Mouse (Mus musculus): Measurements from ENCODE around the gene Raly. TPM values are rescaled to one million over a fixed set of nuclear protein-coding genes. Genes with fewer than 3 reads are reported as not detected.
A peak's percentile ranks its signal among the peaks of the same experiment; 100 is the strongest.

Gene Raly
- polyA plus RNA-seq, 1 experiment from 2014 or later, result 48.4 TPM

DNA sequence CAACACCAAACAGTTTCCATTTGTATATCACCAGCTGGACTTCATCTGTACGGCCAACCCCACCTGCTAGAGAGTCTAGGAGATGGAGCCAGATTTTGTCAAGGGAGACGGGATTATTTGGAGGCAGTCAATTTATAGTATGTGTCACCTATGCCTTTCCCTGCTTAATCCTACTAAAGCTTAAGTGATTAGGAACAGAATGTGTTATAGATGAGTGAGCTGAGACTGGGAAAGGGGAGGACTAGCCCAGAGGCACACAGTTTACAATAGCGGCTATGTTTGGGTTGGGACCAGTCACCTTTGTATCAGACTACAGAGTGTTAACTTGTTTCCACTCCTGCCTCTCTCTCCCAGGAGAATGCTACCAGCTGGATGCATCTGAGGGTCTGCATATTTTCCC, 11.2 kb upstream of the Raly start:
- no peak for ATAC-seq (ENCODE audit: low FRiP score, low TSS enrichment)
- Histone ChIP-seq H3K4me1 (ENCODE audit: insufficient read depth, low read length) (peaks cover 10% of the 10 kb centered on the region; the same call in 1 of the 2 replicates), H3K27ac (ENCODE audit: low read length) (no peak overlapping the region), H3K4me2 (replicated peaks; ENCODE audit: low read depth, low read length) (no peak overlapping the region), H3K27me3 (ENCODE audit: insufficient read depth, low read length) (no peaks in the 10 kb centered on the region), H3K9ac (replicated peaks; ENCODE audit: low read length) (no peak overlapping the region), H3K9me3 (ENCODE audit: low read length) (no peaks in the 10 kb centered on the region), H3K36me3 (ENCODE audit: insufficient read depth, low read length) (no peaks in the 10 kb centered on the region), H3K4me3 (ENCODE audit: low read length) (no peak overlapping the region)
- WGBS, result 49% methylated on average over 3 of the region's 3 CpGs

DNA sequence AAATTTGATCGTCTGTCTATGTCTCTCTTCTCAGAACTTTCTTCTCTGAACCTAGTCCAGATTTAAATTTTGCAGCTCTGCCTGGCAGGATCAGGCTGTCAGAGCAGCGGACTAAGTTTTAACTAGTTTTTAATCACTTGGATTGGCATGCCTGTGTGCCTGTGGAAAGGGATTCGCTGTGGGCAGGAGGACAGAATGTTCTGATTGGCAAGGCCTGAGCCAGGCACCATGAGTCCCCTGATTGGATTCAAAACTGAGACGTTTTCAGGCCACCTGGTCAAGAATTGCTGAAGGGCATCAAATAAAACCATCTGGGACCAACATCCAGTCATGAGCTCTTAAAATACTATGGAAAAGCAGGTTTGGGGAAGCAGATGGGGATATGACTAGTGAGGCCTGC, 8.5 kb upstream of the Raly start:
- H3K27ac ChIP-seq (ENCODE audit: low read length), result no peak overlapping the region
- no peaks in the 10 kb centered on the region for H3K36me3 ChIP-seq (ENCODE audit: insufficient read depth, low read length)
- no peak overlapping the region for H3K4me3 ChIP-seq (ENCODE audit: low read length)
- H3K4me2 ChIP-seq (replicated peaks; ENCODE audit: low read depth, low read length), result no peak overlapping the region
- no peaks in the 10 kb centered on the region for H3K27me3 ChIP-seq (ENCODE audit: insufficient read depth, low read length)
- H3K4me1 ChIP-seq (ENCODE audit: insufficient read depth, low read length), result peaks cover 10% of the 10 kb centered on the region; the same call in 1 of the 2 replicates
- no peak for ATAC-seq (ENCODE audit: low FRiP score, low TSS enrichment)
- no peaks in the 10 kb centered on the region for H3K9me3 ChIP-seq (ENCODE audit: low read length)
- no peak overlapping the region for H3K9ac ChIP-seq (replicated peaks; ENCODE audit: low read length)
- 64% methylated on average over 4 of the region's 4 CpGs for WGBS

DNA sequence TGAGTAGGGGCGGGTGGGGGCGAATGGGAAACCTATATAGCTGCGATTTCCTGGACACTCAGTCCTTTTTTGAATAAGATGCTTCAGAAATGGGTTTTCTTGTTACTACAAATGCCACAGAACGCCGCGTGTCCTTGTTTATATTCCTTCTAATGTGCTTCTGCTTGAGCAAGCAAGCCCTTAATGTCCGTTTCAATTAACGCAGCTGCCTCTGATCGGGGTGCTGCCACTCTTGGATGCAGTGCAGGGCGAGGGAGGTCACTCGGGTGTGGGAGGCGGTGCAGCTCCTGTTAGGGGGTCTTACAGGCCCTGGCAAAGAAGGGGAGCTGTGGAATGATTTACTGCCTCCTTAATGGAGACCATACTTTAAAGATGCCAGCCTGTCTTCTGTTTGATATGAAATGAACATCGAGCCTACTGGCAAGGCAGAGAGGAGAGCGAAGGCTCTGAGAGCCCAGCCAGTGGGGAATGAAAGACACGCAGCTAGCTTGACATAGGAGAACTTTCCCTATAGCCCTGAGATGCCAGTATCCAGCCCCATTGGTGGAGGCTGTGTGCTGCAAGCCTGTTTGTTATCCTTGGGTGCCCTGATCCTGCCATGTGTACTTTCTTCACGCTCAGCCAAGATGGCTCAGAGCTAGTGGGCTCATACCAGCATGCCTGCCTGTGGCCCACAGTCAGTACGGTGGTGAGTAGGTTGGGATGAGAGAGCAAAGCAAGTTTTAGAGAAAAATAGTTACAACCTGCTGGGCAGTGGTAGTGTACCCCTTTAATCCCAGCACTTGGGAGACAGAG, 7.8 kb upstream of the Raly start:
- Histone ChIP-seq H3K36me3 (ENCODE audit: insufficient read depth, low read length) (no peaks in the 10 kb centered on the region), H3K27me3 (ENCODE audit: insufficient read depth, low read length) (no peaks in the 10 kb centered on the region), H3K4me2 (replicated peaks; ENCODE audit: low read depth, low read length) (no peak overlapping the region), H3K9ac (replicated peaks; ENCODE audit: low read length) (no peak overlapping the region), H3K9me3 (ENCODE audit: low read length) (no peaks in the 10 kb centered on the region), H3K27ac (ENCODE audit: low read length) (no peak overlapping the region), H3K4me3 (ENCODE audit: low read length) (no peak overlapping the region), H3K4me1 (ENCODE audit: insufficient read depth, low read length) (peaks cover 10% of the 10 kb centered on the region; the same call in 1 of the 2 replicates)
- WGBS, result 44% methylated on average over 17 of the region's 17 CpGs
- peak; percentile 59 for ATAC-seq (ENCODE audit: low FRiP score, low TSS enrichment)

DNA sequence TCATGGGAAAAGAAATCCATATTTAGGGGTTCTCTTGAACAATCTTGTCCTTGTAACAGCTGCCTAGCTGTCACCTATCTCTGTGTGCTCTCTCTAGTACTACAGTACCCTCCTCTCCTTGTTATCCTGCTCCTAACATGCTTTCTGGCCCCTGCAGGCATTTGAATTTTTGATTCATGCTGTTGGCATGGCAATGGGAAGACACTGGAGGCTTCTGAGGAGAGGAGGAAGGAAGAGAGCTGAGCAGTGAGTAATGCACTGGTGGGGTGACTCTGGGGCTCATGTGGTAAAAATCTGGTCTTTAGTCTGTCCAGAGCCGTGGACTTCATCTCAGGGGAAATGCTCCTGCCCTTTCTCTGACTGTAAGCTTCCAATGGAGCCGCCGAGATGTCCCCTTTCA, 5.6 kb upstream of the Raly start:
- ATAC-seq (ENCODE audit: low FRiP score, low TSS enrichment), result no peak
- WGBS, result 39% methylated on average over 3 of the region's 3 CpGs
- Histone ChIP-seq H3K4me2 (replicated peaks; ENCODE audit: low read depth, low read length) (no peak overlapping the region), H3K27ac (ENCODE audit: low read length) (no peak overlapping the region), H3K27me3 (ENCODE audit: insufficient read depth, low read length) (no peaks in the 10 kb centered on the region), H3K9me3 (ENCODE audit: low read length) (no peaks in the 10 kb centered on the region), H3K36me3 (ENCODE audit: insufficient read depth, low read length) (no peaks in the 10 kb centered on the region), H3K4me3 (ENCODE audit: low read length) (no peak overlapping the region), H3K9ac (replicated peaks; ENCODE audit: low read length) (no peak overlapping the region), H3K4me1 (ENCODE audit: insufficient read depth, low read length) (peaks cover 14% of the 10 kb centered on the region; the same call in 1 of the 2 replicates)

DNA sequence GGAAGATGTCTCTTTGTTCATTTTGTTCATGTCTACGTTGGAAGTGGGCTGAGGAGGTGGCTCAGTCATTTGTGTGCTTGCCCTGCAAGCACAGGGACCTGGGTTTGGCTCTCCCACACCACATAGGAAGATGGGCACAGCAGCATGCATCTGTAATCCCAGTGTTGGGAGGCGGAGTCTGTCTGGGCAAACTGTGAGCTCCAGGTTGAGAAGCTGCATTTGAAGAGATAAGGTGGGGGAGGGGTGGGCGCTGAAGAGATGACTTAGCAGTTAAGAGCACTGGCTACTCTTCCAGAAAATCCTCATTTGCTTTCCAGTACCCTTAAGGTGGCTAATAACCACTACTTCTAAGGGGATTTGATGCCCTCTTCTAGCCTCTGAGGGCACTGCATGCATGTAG, 4.7 kb upstream of the Raly start:
- no peak for ATAC-seq (ENCODE audit: low FRiP score, low TSS enrichment)
- H3K27me3 ChIP-seq (ENCODE audit: insufficient read depth, low read length), result no peaks in the 10 kb centered on the region
- WGBS, result 47% methylated on average over 3 of the region's 3 CpGs
- peaks cover 14% of the 10 kb centered on the region; the same call in 1 of the 2 replicates for H3K4me1 ChIP-seq (ENCODE audit: insufficient read depth, low read length)
- no peak overlapping the region for H3K9ac ChIP-seq (replicated peaks; ENCODE audit: low read length)
- no peaks in the 10 kb centered on the region for H3K9me3 ChIP-seq (ENCODE audit: low read length)
- H3K27ac ChIP-seq (ENCODE audit: low read length), result no peak overlapping the region
- H3K4me3 ChIP-seq (ENCODE audit: low read length), result no peak overlapping the region
- H3K36me3 ChIP-seq (ENCODE audit: insufficient read depth, low read length), result no peaks in the 10 kb centered on the region
- no peak overlapping the region for H3K4me2 ChIP-seq (replicated peaks; ENCODE audit: low read depth, low read length)

DNA sequence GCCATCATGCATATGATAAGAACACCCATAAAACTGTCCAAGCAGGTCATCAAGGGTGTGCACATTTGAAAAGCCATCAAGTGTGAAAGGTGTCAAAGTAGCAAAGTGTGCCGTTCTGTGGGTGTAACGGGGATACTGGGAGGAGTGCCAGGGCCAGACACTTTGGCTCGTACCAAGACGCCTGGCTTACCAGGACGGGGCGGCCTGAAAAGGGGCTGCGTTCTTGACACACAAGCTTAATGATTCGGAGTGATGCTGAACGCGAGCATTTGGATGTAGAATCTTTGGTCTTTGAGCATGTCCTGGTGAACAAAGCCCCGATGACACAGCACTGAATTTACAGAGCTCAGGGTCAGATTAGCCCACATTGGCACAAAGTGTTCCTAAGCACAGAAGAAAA, 4.1 kb upstream of the Raly start:
- Histone ChIP-seq H3K4me2 (replicated peaks; ENCODE audit: low read depth, low read length) (no peak overlapping the region), H3K36me3 (ENCODE audit: insufficient read depth, low read length) (no peaks in the 10 kb centered on the region), H3K27me3 (ENCODE audit: insufficient read depth, low read length) (no peaks in the 10 kb centered on the region), H3K9ac (replicated peaks; ENCODE audit: low read length) (no peak overlapping the region), H3K9me3 (ENCODE audit: low read length) (no peaks in the 10 kb centered on the region), H3K4me1 (ENCODE audit: insufficient read depth, low read length) (peaks cover 14% of the 10 kb centered on the region; the same call in 1 of the 2 replicates), H3K4me3 (ENCODE audit: low read length) (no peak overlapping the region), H3K27ac (ENCODE audit: low read length) (no peak overlapping the region)
- WGBS, result 65% methylated on average over 11 of the region's 11 CpGs
- ATAC-seq (ENCODE audit: low FRiP score, low TSS enrichment), result no peak

DNA sequence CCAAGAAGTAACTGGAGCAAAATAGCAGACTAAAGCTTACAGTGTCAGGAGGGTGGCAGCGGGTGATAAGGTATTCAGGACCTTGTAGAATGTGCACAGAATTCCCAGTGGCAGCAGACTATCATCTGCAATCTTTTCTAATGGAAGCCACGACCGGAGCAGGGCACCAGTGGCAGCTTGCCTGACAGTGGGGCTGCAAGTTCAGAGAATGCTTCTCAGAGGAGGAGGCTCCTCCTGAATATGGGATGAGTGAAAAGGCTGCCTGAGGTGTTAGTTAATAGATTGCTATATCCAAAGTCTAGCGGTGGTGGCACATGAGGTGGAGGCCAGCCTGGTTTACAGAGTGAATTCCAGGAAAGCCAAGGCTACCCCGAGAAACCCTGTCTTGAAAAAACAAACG, 1.5 kb upstream of the Raly start:
- H3K9ac ChIP-seq (replicated peaks; ENCODE audit: low read length), result no peak overlapping the region
- H3K9me3 ChIP-seq (ENCODE audit: low read length), result no peaks in the 10 kb centered on the region

DNA sequence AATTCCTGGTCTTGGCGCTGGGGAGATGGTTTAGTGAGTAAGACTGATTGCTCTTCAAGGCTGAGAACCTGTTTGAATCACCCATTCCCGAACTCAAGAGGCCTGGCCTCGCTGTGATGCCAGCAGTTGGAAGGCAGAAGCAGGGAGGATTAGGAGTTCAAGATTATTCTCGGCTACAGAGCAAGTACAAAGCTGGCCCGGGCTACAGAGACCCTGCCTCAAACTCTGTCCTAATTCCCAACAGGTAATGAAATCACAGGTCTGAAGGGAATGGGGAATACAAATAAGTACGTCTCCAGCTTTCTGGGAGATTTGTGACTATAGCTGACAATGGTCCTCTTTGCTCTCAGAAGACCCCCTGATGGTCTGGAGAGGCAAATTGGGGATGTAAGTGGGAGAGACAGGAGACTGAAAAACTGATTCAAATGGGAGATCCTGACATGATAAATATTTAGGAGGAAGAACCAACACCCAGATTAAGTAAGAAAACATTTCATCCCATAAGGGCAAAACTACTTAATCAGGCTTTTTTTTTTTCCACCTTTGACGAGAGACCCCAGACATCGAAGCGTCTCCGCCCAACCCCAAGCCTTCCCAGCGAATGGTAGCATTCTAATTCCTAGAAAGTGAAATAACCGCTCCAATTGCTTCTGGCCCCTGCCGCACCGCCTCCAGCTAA, 780 bp upstream of the Raly start:
- Histone ChIP-seq H3K27ac (ENCODE audit: low read length) (no peak overlapping the region; the same call in 1 of the 2 replicates), H3K4me3 (ENCODE audit: low read length) (peak overlapping the region; percentile 99), H3K36me3 (ENCODE audit: insufficient read depth, low read length) (no peaks in the 10 kb centered on the region), H3K27me3 (ENCODE audit: insufficient read depth, low read length) (no peaks in the 10 kb centered on the region), H3K4me2 (replicated peaks; ENCODE audit: low read depth, low read length) (peak overlapping the region; percentile 53), H3K9ac (replicated peaks; ENCODE audit: low read length) (peak overlapping the region; percentile 36), H3K9me3 (ENCODE audit: low read length) (no peaks in the 10 kb centered on the region), H3K4me1 (ENCODE audit: insufficient read depth, low read length) (peaks cover 31% of the 10 kb centered on the region)
- no peak for ATAC-seq (ENCODE audit: low FRiP score, low TSS enrichment)
- WGBS, result 6% methylated on average over 14 of the region's 14 CpGs

More for the DNA sequence above, 1.5 kb upstream of the Raly start:
- Histone ChIP-seq H3K4me1 (ENCODE audit: insufficient read depth, low read length) (peaks cover 24% of the 10 kb centered on the region), H3K27me3 (ENCODE audit: insufficient read depth, low read length) (no peaks in the 10 kb centered on the region), H3K4me2 (replicated peaks; ENCODE audit: low read depth, low read length) (no peak overlapping the region), H3K36me3 (ENCODE audit: insufficient read depth, low read length) (no peaks in the 10 kb centered on the region), H3K4me3 (ENCODE audit: low read length) (no peak overlapping the region), H3K27ac (ENCODE audit: low read length) (no peak overlapping the region)
- WGBS, result 74% methylated on average over 6 of the region's 6 CpGs
- ATAC-seq (ENCODE audit: low FRiP score, low TSS enrichment), result no peak

DNA sequence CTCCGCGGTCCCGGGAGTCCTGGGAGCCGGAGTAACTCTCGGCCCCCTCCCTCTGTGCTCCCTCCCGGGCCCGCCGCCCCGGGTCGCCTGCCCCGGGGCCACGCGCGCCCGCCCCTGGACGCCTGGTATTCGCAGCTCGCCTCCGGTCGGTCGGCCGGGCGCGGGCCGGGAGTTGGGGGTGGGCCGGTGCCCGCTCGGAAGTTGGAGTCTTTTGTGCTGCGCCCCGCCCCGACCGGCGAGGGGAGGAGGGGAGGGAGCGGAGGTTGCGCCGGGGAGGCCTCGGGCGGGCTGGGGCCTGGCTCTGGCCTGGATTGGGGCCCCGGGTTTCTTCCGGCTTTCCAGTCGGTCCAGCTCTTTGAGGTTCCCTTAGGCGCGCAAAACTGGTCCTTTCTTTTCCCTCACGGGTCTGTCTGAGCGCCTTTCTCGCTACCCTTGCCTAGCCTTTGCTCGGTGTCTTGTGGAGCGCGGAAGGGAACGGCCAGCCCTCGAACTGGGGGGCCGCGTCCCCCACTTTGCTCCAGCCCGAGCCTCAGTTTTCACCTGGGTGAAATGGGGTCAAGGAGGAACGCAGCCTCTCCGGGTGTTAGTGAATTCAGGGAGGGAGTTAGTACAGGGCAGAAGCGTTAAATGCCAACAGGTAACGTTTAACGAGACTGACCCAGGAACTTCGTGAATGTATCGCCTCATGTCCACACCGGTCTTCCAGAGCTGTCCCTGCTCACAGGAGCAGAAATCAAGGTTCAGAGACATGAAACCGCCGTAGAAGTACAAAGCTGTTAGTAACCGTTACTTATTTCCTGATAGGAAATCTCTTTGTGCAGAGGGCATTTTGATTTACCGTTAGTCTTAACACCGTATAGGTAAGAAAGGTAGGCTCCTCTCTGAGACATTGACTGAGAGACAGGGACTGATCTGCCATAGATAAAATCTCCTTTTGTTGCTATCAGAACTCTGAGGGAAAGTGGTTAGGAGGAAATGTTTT, 1.1 kb downstream of the Raly start:
- H3K36me3 ChIP-seq (ENCODE audit: insufficient read depth, low read length), result no peaks in the 10 kb centered on the region
- H3K4me2 ChIP-seq (replicated peaks; ENCODE audit: low read depth, low read length), result peak overlapping the region; percentile 79
- WGBS, result under 1% methylated on average over 57 of the region's 67 CpGs
- no peaks in the 10 kb centered on the region for H3K27me3 ChIP-seq (ENCODE audit: insufficient read depth, low read length)
- ATAC-seq (ENCODE audit: low FRiP score, low TSS enrichment), result peak; percentile 28
- peaks cover 35% of the 10 kb centered on the region for H3K4me1 ChIP-seq (ENCODE audit: insufficient read depth, low read length)
- H3K27ac ChIP-seq (ENCODE audit: low read length), result peak overlapping the region; percentile 98
- H3K4me3 ChIP-seq (ENCODE audit: low read length), result peak overlapping the region; percentile 99
- H3K9me3 ChIP-seq (ENCODE audit: low read length), result no peaks in the 10 kb centered on the region
- H3K9ac ChIP-seq (replicated peaks; ENCODE audit: low read length), result peak overlapping the region; percentile 99
